Mouse (Mus musculus): ENCODE measurements around the gene Rtp1.

- TF ChIP-seq CTCF (IDR thresholded peaks at IDR 0.05; ENCODE audit: low read depth, low read length), result no peak
- TF ChIP-seq POLR2A (IDR thresholded peaks at IDR 0.05; ENCODE audit: borderline replicate concordance, low read depth, low read length), result no peak
Measured at GRCm38 (mm10) chr16:23429991-23430390, 1.1 kb downstream of the Rtp1 start.
